In the genomic region with DNA sequence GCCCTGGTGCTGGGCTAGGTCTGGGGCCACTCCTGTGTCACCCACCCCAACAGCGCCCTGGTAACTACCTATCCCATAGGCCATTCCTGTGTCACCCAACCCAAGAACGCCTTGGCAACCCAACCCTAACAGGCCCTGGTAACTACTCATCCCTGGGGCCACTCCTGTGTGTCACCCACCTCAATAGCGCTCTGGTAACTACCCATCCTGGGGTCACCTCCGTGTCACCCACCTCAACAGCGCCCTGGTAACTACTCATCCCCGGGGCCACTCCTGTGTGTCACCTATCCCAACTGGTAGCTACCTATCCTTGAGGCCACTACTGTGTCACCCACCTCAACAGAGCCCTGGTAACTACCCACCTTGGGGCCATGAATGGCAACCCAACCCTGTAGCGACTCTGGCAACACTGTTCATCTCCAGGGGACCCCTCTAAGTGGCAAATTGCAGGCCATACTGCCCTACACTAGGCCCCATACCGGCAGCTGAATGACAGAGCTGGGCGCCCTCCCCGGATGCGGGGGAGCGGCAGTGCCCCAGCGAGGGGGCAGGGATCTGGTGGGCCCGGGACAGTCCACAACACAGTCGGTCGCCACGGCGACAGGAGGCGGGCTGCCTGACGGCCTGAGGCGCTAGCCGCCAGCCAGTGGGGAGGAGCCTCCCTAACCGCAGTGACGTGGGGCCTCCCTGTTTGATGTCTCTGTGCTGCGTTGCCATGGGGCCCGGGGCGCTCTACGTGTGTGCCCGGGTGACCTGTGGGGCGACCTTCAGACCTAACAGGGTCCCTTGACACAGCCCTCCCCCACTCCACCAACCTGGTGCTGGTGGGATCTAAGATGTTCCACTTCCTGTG, we compare ENCODE assay signal across 8 mouse cellular contexts. TPM values are rescaled to one million over a fixed set of nuclear protein-coding genes. Genes with fewer than 3 reads are reported as not detected.
DNase-seq lines count a peak whose midpoint lies in the region; ATAC-seq lines count a peak whose summit lies in the region.

No protein-coding gene starts in this region.

- peak; percentile 95 for DNase-seq in ES-CJ7 (ENCODE audit: low read depth, low spot score)
- DNase-seq in layer of hippocampus, postnatal 10 days (ENCODE audit: low spot score in 2 of 2): peak; percentile 80 to 81
- DNase-seq in lung, postnatal 10 days: peak; percentile 99
- peak; percentile 67 for DNase-seq in ovary, postnatal 10 days (ENCODE audit: low spot score)
- DNase-seq in thymus, postnatal 14 days: peak; percentile 96

- H3K4me1 ChIP-seq in brown adipose tissue, adult 24 weeks (ENCODE audit: control insufficient read depth, insufficient read depth, insufficient read length, low read length): peaks cover 5% of the 10 kb centered on the region; the same call in 1 of the 2 replicates

- peak overlapping the region; percentile 99 for H3K27ac ChIP-seq in brown adipose tissue, adult 24 weeks (replicated peaks; ENCODE audit: low read depth, low read length)

- ATAC-seq in frontal cortex, adult (ENCODE audit: low TSS enrichment): peak; percentile 66
- peak; percentile 70 to 78 for ATAC-seq in hematopoietic stem cell, adult 5-6 weeks (replicated peaks in 1 of 2; ENCODE audit: insufficient read depth in 1 of 2, low FRiP score in 2 of 2, low TSS enrichment in 1 of 2, low read depth in 1 of 2, poor library complexity in 2 of 2, severe bottlenecking in 2 of 2)

- peak overlapping the region; percentile 59 for H3K4me3 ChIP-seq in brown adipose tissue, adult 24 weeks (ENCODE audit: insufficient read depth, low read depth, low read length)

RNA-seq across cellular contexts. Expression of a gene that starts 13.1 kb away (rescaled TPM):
- polyA plus RNA-seq in brown adipose tissue, adult 24 weeks (2012; ENCODE audit: insufficient read depth, insufficient read length, missing spikeins): not detected in 2 replicates
- total RNA-seq in hematopoietic stem cell, adult 5-6 weeks (2017): not detected in 2 replicates
- total RNA-seq in layer of hippocampus, postnatal 10 days (2021): 1 to 10 TPM; 7.8 to 8.4 TPM

RNA-seq across cellular contexts. Expression of a gene that starts 38.7 kb away (rescaled TPM):
- 2.7 and 2.8 TPM in 2 replicates for polyA plus RNA-seq in brown adipose tissue, adult 24 weeks (2012; ENCODE audit: insufficient read depth, insufficient read length, missing spikeins)
- total RNA-seq in hematopoietic stem cell, adult 5-6 weeks (2017): 6.8 and 13.4 TPM in 2 replicates
- total RNA-seq in layer of hippocampus, postnatal 10 days (2021): 10 to 100 TPM; 18.0 to 18.3 TPM

RNA-seq across cellular contexts. Expression of a gene that starts 50.3 kb away (rescaled TPM):
- polyA plus RNA-seq in brown adipose tissue, adult 24 weeks (2012; ENCODE audit: insufficient read depth, insufficient read length, missing spikeins): 0.79 TPM in 1 of 2 replicates, not detected in the other
- 2.7 and 3.8 TPM in 2 replicates for total RNA-seq in hematopoietic stem cell, adult 5-6 weeks (2017)
- total RNA-seq in layer of hippocampus, postnatal 10 days (2021): 1 to 10 TPM; 1.5 to 1.7 TPM

RNA-seq across cellular contexts. Expression of a gene that starts 50.4 kb away (rescaled TPM):
- polyA plus RNA-seq in brown adipose tissue, adult 24 weeks (2012; ENCODE audit: insufficient read depth, insufficient read length, missing spikeins): 6.8 and 7.1 TPM in 2 replicates
- total RNA-seq in hematopoietic stem cell, adult 5-6 weeks (2017): 5.8 and 7.0 TPM in 2 replicates
- 10 to 100 TPM; 59.8 to 68.1 TPM for total RNA-seq in layer of hippocampus, postnatal 10 days (2021)

RNA-seq across cellular contexts. Expression of a gene that starts 51.4 kb away (rescaled TPM):
- 245 and 259 TPM in 2 replicates for polyA plus RNA-seq in brown adipose tissue, adult 24 weeks (2012; ENCODE audit: insufficient read depth, insufficient read length, missing spikeins)
- 68.7 and 88.1 TPM in 2 replicates for total RNA-seq in hematopoietic stem cell, adult 5-6 weeks (2017)
- 100 to 1,000 TPM; 138 to 140 TPM for total RNA-seq in layer of hippocampus, postnatal 10 days (2021)

Comparison
In these comparisons a context has a peak if more than half of its experiments do, and no peak if none do; other contexts are left out.
1. Peak in every context shown above with its lines: DNase-seq, ATAC-seq, H3K4me3 ChIP-seq and H3K27ac ChIP-seq.